Mouse (Mus musculus): ENCODE data around the gene Golga4. TPM values are rescaled to one million over a fixed set of nuclear protein-coding genes. Genes with fewer than 3 reads are reported as not detected.

Golga4 gene
- polyA plus RNA-seq, 1 experiment: 18.5 TPM

DNA sequence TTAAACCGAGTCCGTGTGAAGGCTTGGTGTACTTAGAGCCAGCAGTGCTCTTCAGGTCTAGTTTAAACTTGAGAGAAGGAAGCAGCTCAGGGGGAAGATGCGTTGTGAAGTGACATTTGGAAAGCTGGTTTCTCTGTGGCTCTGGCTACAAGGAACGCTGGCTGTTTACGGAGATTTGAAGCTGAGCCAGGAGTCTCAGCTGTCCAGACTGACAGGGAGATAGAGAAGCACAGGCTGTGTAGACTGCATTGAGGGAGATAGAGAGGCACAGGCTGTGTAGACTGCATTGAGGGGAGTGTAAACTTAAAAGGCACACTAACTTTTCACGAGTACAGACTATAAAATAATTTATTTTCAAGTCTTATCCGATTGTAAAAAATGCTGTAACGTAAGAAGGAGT, 13.9 kb downstream of the Golga4 start:
- H3K4me2 ChIP-seq (ENCODE audit: low read depth): peak overlapping the region; percentile 34
- H3K36me3 ChIP-seq (ENCODE audit: control insufficient read depth, insufficient read depth): peaks cover 7% of the 10 kb centered on the region
- no peaks in the 10 kb centered on the region for H3K27me3 ChIP-seq (ENCODE audit: control insufficient read depth, insufficient read depth, insufficient read length)
- no peak overlapping the region for H3ac ChIP-seq (ENCODE audit: control insufficient read depth, insufficient read length)
- H3K4me3 ChIP-seq: no peak overlapping the region
- no peak for TF ChIP-seq MAX (IDR thresholded peaks at IDR 0.05; ENCODE audit: low read depth)
- no peak for TF ChIP-seq TCF12 (IDR thresholded peaks at IDR 0.05; ENCODE audit: insufficient read depth, poor library complexity, severe bottlenecking)
- peak in 2 of 3 experiments; percentile 39 to 49 for TF ChIP-seq MYOG (IDR thresholded peaks at IDR 0.05; ENCODE audit: control insufficient read depth in 1 of 3, insufficient read depth in 1 of 3, insufficient read length in 2 of 3, low read depth in 2 of 3)
- peak; percentile 18 to 56 (median 53) for TF ChIP-seq MYOD1 (IDR thresholded peaks at IDR 0.05; ENCODE audit: control insufficient read depth in 1 of 3, insufficient read length in 2 of 3, low read depth in 2 of 3)
- TF ChIP-seq REST (IDR thresholded peaks at IDR 0.05; ENCODE audit: insufficient read depth, insufficient read length): no peak
- TF ChIP-seq E2F4 (IDR thresholded peaks at IDR 0.05; ENCODE audit: insufficient read depth): no peak
- TF ChIP-seq SRF (IDR thresholded peaks at IDR 0.05; ENCODE audit: control insufficient read depth, insufficient read length, low read depth): no peak
- no peak for TF ChIP-seq POLR2A (IDR thresholded peaks at IDR 0.05; ENCODE audit: insufficient read length, low read depth)
- no peak for TF ChIP-seq USF1 (IDR thresholded peaks at IDR 0.05; ENCODE audit: low read depth)
- TF ChIP-seq TCF3 (IDR thresholded peaks at IDR 0.05; ENCODE audit: insufficient read length, low read depth): no peak
- TF ChIP-seq POLR2AphosphoS2 (IDR thresholded peaks at IDR 0.05; ENCODE audit: insufficient read length, low read depth): no peak
- no peak for TF ChIP-seq CEBPB (IDR thresholded peaks at IDR 0.05; ENCODE audit: insufficient read depth, poor library complexity, severe bottlenecking)
- peaks cover 30% of the 10 kb centered on the region for H3K79me2 ChIP-seq (ENCODE audit: control insufficient read depth, insufficient read depth)

DNA sequence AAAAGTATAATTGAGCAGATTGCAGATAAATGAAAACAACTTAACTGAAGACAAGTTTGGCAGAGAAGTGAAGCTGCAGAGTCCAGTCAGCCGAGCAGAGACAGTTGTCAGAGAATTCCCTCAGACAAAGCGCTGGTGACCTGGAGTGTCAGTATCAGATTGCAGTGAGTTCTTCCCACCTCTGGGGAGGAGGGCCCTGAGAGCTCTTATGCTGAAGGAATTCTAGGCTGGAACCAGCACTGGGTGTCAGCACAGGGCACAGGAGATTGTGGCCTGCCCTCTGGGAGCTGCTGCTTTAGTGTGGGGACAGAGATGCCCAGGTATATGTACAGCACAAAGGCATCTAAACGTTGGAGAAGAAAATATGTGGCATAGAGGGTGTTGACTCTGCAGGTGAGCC, 14.8 kb downstream of the Golga4 start:
- TF ChIP-seq MYOG (IDR thresholded peaks at IDR 0.05; ENCODE audit: control insufficient read depth in 1 of 3, insufficient read depth in 1 of 3, insufficient read length in 2 of 3, low read depth in 2 of 3): no peak
- no peak for TF ChIP-seq TCF3 (IDR thresholded peaks at IDR 0.05; ENCODE audit: insufficient read length, low read depth)
- TF ChIP-seq CEBPB (IDR thresholded peaks at IDR 0.05; ENCODE audit: insufficient read depth, poor library complexity, severe bottlenecking): no peak
- no peak for TF ChIP-seq TCF12 (IDR thresholded peaks at IDR 0.05; ENCODE audit: insufficient read depth, poor library complexity, severe bottlenecking)
- TF ChIP-seq MAX (IDR thresholded peaks at IDR 0.05; ENCODE audit: low read depth): no peak
- TF ChIP-seq E2F4 (IDR thresholded peaks at IDR 0.05; ENCODE audit: insufficient read depth): no peak
- no peak for TF ChIP-seq REST (IDR thresholded peaks at IDR 0.05; ENCODE audit: insufficient read depth, insufficient read length)
- no peak for TF ChIP-seq POLR2A (IDR thresholded peaks at IDR 0.05; ENCODE audit: insufficient read length, low read depth)
- no peak for TF ChIP-seq SRF (IDR thresholded peaks at IDR 0.05; ENCODE audit: control insufficient read depth, insufficient read length, low read depth)
- TF ChIP-seq POLR2AphosphoS2 (IDR thresholded peaks at IDR 0.05; ENCODE audit: insufficient read length, low read depth): no peak
- TF ChIP-seq MYOD1 (IDR thresholded peaks at IDR 0.05; ENCODE audit: control insufficient read depth in 1 of 3, insufficient read length in 2 of 3, low read depth in 2 of 3): no peak
- TF ChIP-seq USF1 (IDR thresholded peaks at IDR 0.05; ENCODE audit: low read depth): no peak
- H3K4me2 ChIP-seq (ENCODE audit: low read depth): peak overlapping the region; percentile 27
- no peaks in the 10 kb centered on the region for H3K27me3 ChIP-seq (ENCODE audit: control insufficient read depth, insufficient read depth, insufficient read length)
- peaks cover 11% of the 10 kb centered on the region for H3K36me3 ChIP-seq (ENCODE audit: control insufficient read depth, insufficient read depth)
- peaks cover 30% of the 10 kb centered on the region for H3K79me2 ChIP-seq (ENCODE audit: control insufficient read depth, insufficient read depth)
- no peak overlapping the region for H3ac ChIP-seq (ENCODE audit: control insufficient read depth, insufficient read length)
- no peak overlapping the region for H3K4me3 ChIP-seq

DNA sequence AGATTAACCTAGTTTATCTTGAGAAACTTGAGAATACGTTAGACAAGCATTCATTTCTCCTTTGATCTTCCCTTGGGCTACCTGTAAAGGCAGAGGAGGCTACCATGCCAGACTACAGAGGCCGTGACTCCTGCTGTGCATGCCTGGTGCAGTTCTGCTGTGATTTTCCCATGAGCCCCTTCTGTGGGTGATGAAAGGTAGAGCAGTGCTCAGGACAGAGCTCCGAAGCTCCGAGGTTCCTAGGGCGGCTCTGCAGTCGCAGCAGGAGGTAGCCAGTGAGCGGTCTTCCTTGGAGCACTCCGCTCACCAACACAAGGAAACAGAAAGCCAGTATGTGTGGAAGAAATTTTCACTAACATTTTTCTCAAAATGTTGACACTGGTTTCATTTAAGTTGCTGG, 15.6 kb downstream of the Golga4 start:
- H3K4me3 ChIP-seq: no peak overlapping the region
- H3K79me2 ChIP-seq (ENCODE audit: control insufficient read depth, insufficient read depth): peaks cover 30% of the 10 kb centered on the region
- H3K4me2 ChIP-seq (ENCODE audit: low read depth): no peak overlapping the region
- H3K36me3 ChIP-seq (ENCODE audit: control insufficient read depth, insufficient read depth): peaks cover 16% of the 10 kb centered on the region
- no peaks in the 10 kb centered on the region for H3K27me3 ChIP-seq (ENCODE audit: control insufficient read depth, insufficient read depth, insufficient read length)
- TF ChIP-seq REST (IDR thresholded peaks at IDR 0.05; ENCODE audit: insufficient read depth, insufficient read length) (no peak), USF1 (IDR thresholded peaks at IDR 0.05; ENCODE audit: low read depth) (no peak), SRF (IDR thresholded peaks at IDR 0.05; ENCODE audit: control insufficient read depth, insufficient read length, low read depth) (no peak), TCF3 (IDR thresholded peaks at IDR 0.05; ENCODE audit: insufficient read length, low read depth) (no peak), MAX (IDR thresholded peaks at IDR 0.05; ENCODE audit: low read depth) (no peak), MYOD1 (IDR thresholded peaks at IDR 0.05; ENCODE audit: control insufficient read depth in 1 of 3, insufficient read length in 2 of 3, low read depth in 2 of 3) (no peak)
- no peak overlapping the region for H3ac ChIP-seq (ENCODE audit: control insufficient read depth, insufficient read length)

DNA sequence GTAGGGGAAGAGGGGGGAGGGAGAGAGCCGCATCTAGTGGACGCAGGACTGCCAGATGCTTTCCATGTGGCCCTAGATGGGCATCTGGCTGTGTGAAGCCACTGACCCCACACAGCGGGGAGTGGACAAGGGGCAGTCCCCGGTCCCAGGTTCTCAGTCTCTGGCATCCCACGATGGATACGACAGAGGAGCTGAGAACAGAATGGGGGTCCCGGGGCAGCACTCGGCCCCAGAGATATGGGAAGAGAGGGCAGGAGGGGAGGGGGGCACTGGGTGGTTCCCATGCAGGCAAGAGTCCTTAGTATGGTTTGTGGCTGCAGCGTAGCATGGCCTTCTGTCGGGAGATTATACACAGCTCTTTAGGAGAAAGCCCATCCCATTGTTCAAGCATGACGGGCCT, 17.7 kb downstream of the Golga4 start:
- H3K4me2 ChIP-seq (ENCODE audit: low read depth): no peak overlapping the region
- TF ChIP-seq TCF12 (IDR thresholded peaks at IDR 0.05; ENCODE audit: insufficient read depth, poor library complexity, severe bottlenecking) (no peak), POLR2AphosphoS2 (IDR thresholded peaks at IDR 0.05; ENCODE audit: insufficient read length, low read depth) (no peak), REST (IDR thresholded peaks at IDR 0.05; ENCODE audit: insufficient read depth, insufficient read length) (no peak), USF1 (IDR thresholded peaks at IDR 0.05; ENCODE audit: low read depth) (no peak), CEBPB (IDR thresholded peaks at IDR 0.05; ENCODE audit: insufficient read depth, poor library complexity, severe bottlenecking) (no peak), SRF (IDR thresholded peaks at IDR 0.05; ENCODE audit: control insufficient read depth, insufficient read length, low read depth) (no peak), MYOG (IDR thresholded peaks at IDR 0.05; ENCODE audit: control insufficient read depth in 1 of 3, insufficient read depth in 1 of 3, insufficient read length in 2 of 3, low read depth in 2 of 3) (no peak), MYOD1 (IDR thresholded peaks at IDR 0.05; ENCODE audit: control insufficient read depth in 1 of 3, insufficient read length in 2 of 3, low read depth in 2 of 3) (no peak), E2F4 (IDR thresholded peaks at IDR 0.05; ENCODE audit: insufficient read depth) (no peak), TCF3 (IDR thresholded peaks at IDR 0.05; ENCODE audit: insufficient read length, low read depth) (no peak), POLR2A (IDR thresholded peaks at IDR 0.05; ENCODE audit: insufficient read length, low read depth) (no peak), MAX (IDR thresholded peaks at IDR 0.05; ENCODE audit: low read depth) (no peak)
- H3K27me3 ChIP-seq (ENCODE audit: control insufficient read depth, insufficient read depth, insufficient read length): no peaks in the 10 kb centered on the region
- H3K79me2 ChIP-seq (ENCODE audit: control insufficient read depth, insufficient read depth): peaks cover 24% of the 10 kb centered on the region
- no peak overlapping the region for H3K4me3 ChIP-seq
- H3K36me3 ChIP-seq (ENCODE audit: control insufficient read depth, insufficient read depth): peaks cover 29% of the 10 kb centered on the region
- H3ac ChIP-seq (ENCODE audit: control insufficient read depth, insufficient read length): no peak overlapping the region
